Mouse (Mus musculus) CD4-positive naive resting alpha-beta T cell, adult 76 days (primary cell): ENCODE results near the gene Cd300ld3. TPM values are rescaled to one million over a fixed set of nuclear protein-coding genes. Genes with fewer than 3 reads are reported as not detected.

ENCODE experiments used
- total RNA-seq: library from RNA; stranded (reverse); gene quantifications from one replicate; pipeline ENCODE4 v1.2.4, GENCODE M21; 2023

Cd300ld3 gene
- 2.2 TPM for total RNA-seq

GRCm38 (mm10) chr11:115048259-115048658 is at the start of gene Cd300ld3:
TSS of gene Cd300ld3 (minus strand) at chr11:115048409.

DNA sequence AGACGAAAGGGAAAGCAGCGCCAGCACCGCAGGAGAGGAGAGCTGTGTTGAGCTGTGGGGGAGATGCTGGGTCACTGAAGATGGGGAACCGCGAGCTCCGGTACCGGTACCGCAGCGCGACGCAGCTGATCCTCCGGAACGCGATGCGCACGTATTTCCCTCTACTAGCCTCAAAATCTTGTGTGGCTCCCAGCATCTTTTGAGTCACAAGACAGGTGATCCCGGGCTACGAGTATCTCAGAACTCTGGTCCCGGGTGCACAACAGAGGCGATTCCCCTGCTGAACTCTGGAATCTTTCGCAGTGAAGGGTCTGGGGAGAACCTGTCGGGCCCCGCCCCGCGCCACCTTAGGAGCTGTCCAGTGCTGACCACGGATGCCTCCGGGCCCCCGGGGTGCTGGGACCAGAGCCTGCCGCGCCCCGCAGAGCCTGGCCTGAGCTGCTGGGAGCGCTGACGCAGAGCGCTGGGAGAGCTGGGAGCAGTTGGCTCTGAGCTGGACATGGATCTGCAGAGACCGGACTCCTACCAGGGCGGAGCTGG is 43.2 kb upstream of the Cd300ld3 start, which contains the start of gene Rab37:
Rab37 (plus strand) TSS at position 70 of the 540 bp plus-strand sequence.

GRCm38 (mm10) chr11:115062077-115062476 is 13.9 kb upstream of the Cd300ld3 start, which contains the start of gene Cd300e:
TSS of gene Cd300e (minus strand) at chr11:115062177.

DNA sequence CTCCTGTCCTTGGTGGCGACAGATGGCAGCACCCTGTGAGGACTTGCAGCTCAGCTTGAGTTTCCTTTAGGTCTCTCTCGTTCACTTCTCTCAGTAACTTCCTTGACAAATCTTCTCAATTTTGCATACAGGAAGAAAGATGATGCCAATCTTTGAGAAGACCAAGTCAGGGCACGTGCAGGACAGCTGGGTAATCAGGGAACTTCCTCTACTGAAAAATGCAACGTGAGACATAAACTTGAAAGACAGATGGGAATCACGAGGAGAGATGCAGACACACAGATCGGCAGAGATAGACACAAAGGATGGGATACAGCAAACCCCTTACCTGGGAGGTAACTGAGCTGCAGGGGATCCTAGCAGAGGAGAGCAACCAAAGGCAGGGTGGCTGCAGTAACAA is 10.5 kb downstream of the Cd300ld3 start, which contains the start of gene Cd300ld5:
Cd300ld5 (minus strand) TSS at position 101 of the 400 bp plus-strand sequence.

DNA sequence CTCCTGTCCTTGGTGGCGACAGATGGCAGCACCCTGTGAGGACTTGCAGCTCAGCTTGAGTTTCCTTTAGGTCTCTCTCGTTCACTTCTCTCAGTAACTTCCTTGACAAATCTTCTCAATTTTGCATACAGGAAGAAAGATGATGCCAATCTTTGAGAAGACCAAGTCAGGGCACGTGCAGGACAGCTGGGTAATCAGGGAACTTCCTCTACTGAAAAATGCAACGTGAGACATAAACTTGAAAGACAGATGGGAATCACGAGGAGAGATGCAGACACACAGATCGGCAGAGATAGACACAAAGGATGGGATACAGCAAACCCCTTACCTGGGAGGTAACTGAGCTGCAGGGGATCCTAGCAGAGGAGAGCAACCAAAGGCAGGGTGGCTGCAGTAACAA is 21.3 kb downstream of the Cd300ld3 start, which contains the start of gene Cd300ld4:
Cd300ld4 (minus strand) TSS at position 101 of the 400 bp plus-strand sequence.

GRCm38 (mm10) chr11:115016093-115016492 is 32.1 kb downstream of the Cd300ld3 start, which contains the start of gene Cd300ld2:
TSS of gene Cd300ld2 (minus strand) at chr11:115016193.

GRCm38 (mm10) chr11:115001474-115002040 is 46.7 kb downstream of the Cd300ld3 start, which contains the start of gene Cd300c2:
TSS of gene Cd300c2 (minus strand) at chr11:115001880.

Other genes with a start within 250 kb of the Cd300ld3 start
- not detected for gene Gpr142, start 249.5 kb downstream of the Cd300ld3 start, total RNA-seq
- 0.79 TPM for gene Gprc5c, start 197.3 kb downstream of the Cd300ld3 start, total RNA-seq
- gene Cd300a, start 158.4 kb downstream of the Cd300ld3 start, total RNA-seq: 2.3 TPM
- 0.82 TPM for gene Cd300lb, start 114.0 kb downstream of the Cd300ld3 start, total RNA-seq
- not detected for gene Cd300c, start 79.3 kb downstream of the Cd300ld3 start, total RNA-seq
- 1.3 TPM for gene Cd300ld, start 58.5 kb downstream of the Cd300ld3 start, total RNA-seq
- gene Cd300c2, start 46.5 kb downstream of the Cd300ld3 start, total RNA-seq: 3.4 TPM
- not detected for gene Cd300ld2, start 32.2 kb downstream of the Cd300ld3 start, total RNA-seq
- gene Cd300ld4, start 21.4 kb downstream of the Cd300ld3 start, total RNA-seq: not detected
- 2.2 TPM for gene Cd300ld5, start 10.6 kb downstream of the Cd300ld3 start, total RNA-seq
- 1.6 TPM for gene Cd300e, start 13.8 kb upstream of the Cd300ld3 start, total RNA-seq
- 26.8 TPM for gene Rab37, start 43.0 kb upstream of the Cd300ld3 start, total RNA-seq
- gene Cd300lf, start 85.6 kb upstream of the Cd300ld3 start, total RNA-seq: 2.2 TPM
- gene Slc9a3r1, start 114.9 kb upstream of the Cd300ld3 start, total RNA-seq: 151 TPM
- 11.2 TPM for gene Tmem104, start 139.1 kb upstream of the Cd300ld3 start, total RNA-seq
- 11.8 TPM for gene Nat9, start 139.4 kb upstream of the Cd300ld3 start, total RNA-seq
- gene Grin2c, start 218.8 kb upstream of the Cd300ld3 start, total RNA-seq: not detected
- gene Fdxr, start 228.6 kb upstream of the Cd300ld3 start, total RNA-seq: 17.1 TPM
- gene Fads6, start 249.3 kb upstream of the Cd300ld3 start, total RNA-seq: 1.1 TPM